Mouse (Mus musculus): ENCODE data around the gene Spsb1. TPM values are rescaled to one million over a fixed set of nuclear protein-coding genes. Genes with fewer than 3 reads are reported as not detected.

The Spsb1 gene
- polyA plus RNA-seq, 1 experiment: 0.75 TPM

- Histone ChIP-seq H3K4me3 (replicated peaks) (no peak overlapping the region), H3K27me3 (replicated peaks) (peaks cover 92% of the 10 kb centered on the region), H3K36me3 (replicated peaks; ENCODE audit: low read length) (no peaks in the 10 kb centered on the region), H3K4me1 (peaks cover 44% of the 10 kb centered on the region), H3K9me3 (no peaks in the 10 kb centered on the region)
- no peak for TF ChIP-seq FLI1 (IDR thresholded peaks at IDR 0.05; ENCODE audit: low read length)
- no peak for TF ChIP-seq GATA1 (IDR thresholded peaks at IDR 0.05; ENCODE audit: borderline replicate concordance, low read length)
These were observed 11.8 kb downstream of the Spsb1 start for GRCm38 (mm10) chr4:149942831-149943741.

GRCm38 (mm10) chr4:149941067-149941755 is 13.6 kb downstream of the Spsb1 start:
- peaks cover 88% of the 10 kb centered on the region for H3K27me3 ChIP-seq (replicated peaks)
- TF ChIP-seq GATA1 (IDR thresholded peaks at IDR 0.05; ENCODE audit: borderline replicate concordance, low read length) (no peak), FLI1 (IDR thresholded peaks at IDR 0.05; ENCODE audit: low read length) (no peak)
- H3K9me3 ChIP-seq: no peaks in the 10 kb centered on the region
- no peaks in the 10 kb centered on the region for H3K36me3 ChIP-seq (replicated peaks; ENCODE audit: low read length)
- H3K4me3 ChIP-seq (replicated peaks): no peak overlapping the region
- peaks cover 30% of the 10 kb centered on the region for H3K4me1 ChIP-seq

- Histone ChIP-seq H3K9me3 (no peaks in the 10 kb centered on the region), H3K4me3 (replicated peaks) (no peak overlapping the region), H3K36me3 (replicated peaks; ENCODE audit: low read length) (no peaks in the 10 kb centered on the region), H3K27me3 (replicated peaks) (peaks cover 88% of the 10 kb centered on the region), H3K4me1 (peaks cover 18% of the 10 kb centered on the region)
- TF ChIP-seq GATA1 (IDR thresholded peaks at IDR 0.05; ENCODE audit: borderline replicate concordance, low read length) (no peak), FLI1 (IDR thresholded peaks at IDR 0.05; ENCODE audit: low read length) (no peak)
These were observed 16.1 kb downstream of the Spsb1 start for GRCm38 (mm10) chr4:149938701-149939100.

GRCm38 (mm10) chr4:149936921-149937320 is 17.9 kb downstream of the Spsb1 start:
- Histone ChIP-seq H3K4me3 (replicated peaks) (no peak overlapping the region), H3K9me3 (peaks cover 11% of the 10 kb centered on the region), H3K4me1 (peaks cover 9% of the 10 kb centered on the region; the same call in 1 of the 2 replicates), H3K27me3 (replicated peaks) (peaks cover 84% of the 10 kb centered on the region), H3K36me3 (replicated peaks; ENCODE audit: low read length) (no peaks in the 10 kb centered on the region)
- TF ChIP-seq FLI1 (IDR thresholded peaks at IDR 0.05; ENCODE audit: low read length): no peak
- TF ChIP-seq GATA1 (IDR thresholded peaks at IDR 0.05; ENCODE audit: borderline replicate concordance, low read length): no peak

GRCm38 (mm10) chr4:149935470-149935869 is 19.4 kb downstream of the Spsb1 start:
- peaks cover 81% of the 10 kb centered on the region for H3K27me3 ChIP-seq (replicated peaks)

GRCm38 (mm10) chr4:149933519-149934245 is 21.2 kb downstream of the Spsb1 start:
- Histone ChIP-seq H3K9me3 (peaks cover 15% of the 10 kb centered on the region), H3K36me3 (replicated peaks; ENCODE audit: low read length) (no peaks in the 10 kb centered on the region), H3K4me3 (replicated peaks) (no peak overlapping the region), H3K4me1 (peaks cover 5% of the 10 kb centered on the region; the same call in 1 of the 2 replicates), H3K27me3 (replicated peaks) (peaks cover 76% of the 10 kb centered on the region)
- no peak for TF ChIP-seq FLI1 (IDR thresholded peaks at IDR 0.05; ENCODE audit: low read length)
- TF ChIP-seq GATA1 (IDR thresholded peaks at IDR 0.05; ENCODE audit: borderline replicate concordance, low read length): no peak

More at GRCm38 (mm10) chr4:149935470-149935869, 19.4 kb downstream of the Spsb1 start:
- Histone ChIP-seq H3K4me1 (no peaks in the 10 kb centered on the region), H3K9me3 (peaks cover 15% of the 10 kb centered on the region), H3K4me3 (replicated peaks) (no peak overlapping the region), H3K36me3 (replicated peaks; ENCODE audit: low read length) (no peaks in the 10 kb centered on the region)
- TF ChIP-seq FLI1 (IDR thresholded peaks at IDR 0.05; ENCODE audit: low read length) (no peak), GATA1 (IDR thresholded peaks at IDR 0.05; ENCODE audit: borderline replicate concordance, low read length) (no peak)

- H3K9me3 ChIP-seq: peaks cover 15% of the 10 kb centered on the region
- peaks cover 5% of the 10 kb centered on the region; the same call in 1 of the 2 replicates for H3K4me1 ChIP-seq
- peaks cover 75% of the 10 kb centered on the region for H3K27me3 ChIP-seq (replicated peaks)
- TF ChIP-seq GATA1 (IDR thresholded peaks at IDR 0.05; ENCODE audit: borderline replicate concordance, low read length): no peak
- no peak for TF ChIP-seq FLI1 (IDR thresholded peaks at IDR 0.05; ENCODE audit: low read length)
- H3K36me3 ChIP-seq (replicated peaks; ENCODE audit: low read length): no peaks in the 10 kb centered on the region
- H3K4me3 ChIP-seq (replicated peaks): no peak overlapping the region
These were observed 21.8 kb downstream of the Spsb1 start for GRCm38 (mm10) chr4:149933025-149933424.

GRCm38 (mm10) chr4:149932108-149932815 is 22.6 kb downstream of the Spsb1 start:
- Histone ChIP-seq H3K4me3 (replicated peaks) (no peak overlapping the region), H3K36me3 (replicated peaks; ENCODE audit: low read length) (no peaks in the 10 kb centered on the region), H3K4me1 (peaks cover 5% of the 10 kb centered on the region; the same call in 1 of the 2 replicates), H3K27me3 (replicated peaks) (peaks cover 77% of the 10 kb centered on the region), H3K9me3 (peaks cover 21% of the 10 kb centered on the region)
- no peak for TF ChIP-seq FLI1 (IDR thresholded peaks at IDR 0.05; ENCODE audit: low read length)
- TF ChIP-seq GATA1 (IDR thresholded peaks at IDR 0.05; ENCODE audit: borderline replicate concordance, low read length): no peak

GRCm38 (mm10) chr4:149930755-149931154 is 24.1 kb downstream of the Spsb1 start:
- Histone ChIP-seq H3K4me1 (peaks cover 5% of the 10 kb centered on the region; the same call in 1 of the 2 replicates), H3K36me3 (replicated peaks; ENCODE audit: low read length) (no peaks in the 10 kb centered on the region), H3K9me3 (peaks cover 33% of the 10 kb centered on the region), H3K27me3 (replicated peaks) (peaks cover 72% of the 10 kb centered on the region), H3K4me3 (replicated peaks) (no peak overlapping the region)
- TF ChIP-seq GATA1 (IDR thresholded peaks at IDR 0.05; ENCODE audit: borderline replicate concordance, low read length) (no peak), FLI1 (IDR thresholded peaks at IDR 0.05; ENCODE audit: low read length) (no peak)
